Mouse (Mus musculus) stomach, embryonic 16.5 days (tissue): Measurements from ENCODE around the gene Chrdl2. TPM values are rescaled to one million over a fixed set of nuclear protein-coding genes. Genes with fewer than 3 reads are reported as not detected.

Experiments used
- ATAC-seq: fragments of 200-750 bp; cut with Nextera tagmentation; 2 replicates; pipeline ENCODE4 v1.8.0; 2017; ENCODE audit warnings: moderate number of reproducible peaks, moderate TSS enrichment; ENCODE audit not compliant: insufficient read depth, low FRiP score
- H3K27ac ChIP-seq: fragments of 300-500 bp; sonication (generic); 2 replicates; pipeline ENCODE4 v1.5.1; 2014; ENCODE audit warnings: low read length
- H3K27me3 ChIP-seq: fragments of 300-500 bp; sonication (generic); 2 replicates; pipeline ENCODE4 v1.6.1; 2014; ENCODE audit warnings: low read length, control low read depth, mixed read lengths; ENCODE audit not compliant: control insufficient read depth, insufficient read depth
- H3K36me3 ChIP-seq: fragments of 300-500 bp; sonication (generic); 2 replicates; pipeline ENCODE4 v1.6.1; 2014; ENCODE audit warnings: low read length; ENCODE audit not compliant: control insufficient read depth, insufficient read depth
- H3K4me1 ChIP-seq: fragments of 300-500 bp; sonication (generic); 2 replicates; pipeline ENCODE4 v1.6.1; 2014; ENCODE audit warnings: low read length, control low read depth, mixed read lengths; ENCODE audit not compliant: control insufficient read depth, insufficient read depth
- H3K4me2 ChIP-seq: fragments of 300-500 bp; sonication (generic); 2 replicates; pipeline ENCODE4 v1.6.1; 2014; ENCODE audit warnings: low read depth, low read length, mixed read lengths
- H3K4me3 ChIP-seq: fragments of 300-500 bp; sonication (generic); replicated peaks from 2 replicates; pipeline ENCODE4 v1.5.1; 2014; ENCODE audit warnings: mild to moderate bottlenecking, low read length
- H3K9ac ChIP-seq: fragments of 300-500 bp; sonication (generic); 2 replicates; pipeline ENCODE4 v1.6.1; 2014; ENCODE audit warnings: low read length
- H3K9me3 ChIP-seq: fragments of 300-500 bp; sonication (generic); replicated peaks from 2 replicates; pipeline ENCODE4 v1.6.1; 2016; ENCODE audit warnings: low read length, control low read depth; ENCODE audit not compliant: control insufficient read depth
- WGBS: fragments of 180-500 bp; shearing (Covaris S2); extraction: QIAGEN DNeasy Blood & Tissue Kit; methylation state at CpG from one replicate; pipeline ENCODE4 v1.1.7; 2014; 5-methylcytosine and 5-hydroxymethylcytosine counted together
- polyA plus RNA-seq: library from polyadenylated mRNA; unstranded; fragments of >200 nt; fragmentation: Nextera tagmentation; extraction: Ambion mirVana; gene quantifications from 2 replicates; pipeline ENCODE4 v1.2.1, GENCODE M21; 2015

Chrdl2 gene
- polyA plus RNA-seq, 1 experiment from 2014 or later = 0.48 TPM

DNA sequence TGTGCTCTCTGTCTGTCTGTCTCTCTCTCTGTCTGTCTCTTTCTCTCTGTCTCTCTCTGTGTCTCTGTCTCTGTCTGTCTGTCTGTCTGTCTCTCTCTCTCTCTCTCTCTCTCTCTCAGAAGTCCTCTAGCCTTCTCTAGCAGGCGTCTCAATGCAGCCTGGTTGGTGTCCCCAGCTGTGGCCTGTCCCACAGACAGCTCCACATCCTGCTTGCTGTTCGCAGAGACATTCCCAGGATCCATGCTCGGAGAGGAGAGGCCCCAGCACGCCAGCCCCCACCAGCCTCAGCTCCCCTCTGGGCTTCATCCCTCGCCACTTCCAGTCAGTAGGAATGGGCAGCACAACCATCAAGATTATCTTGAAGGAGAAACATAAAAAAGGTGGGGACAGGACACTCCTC is 21.4 kb downstream of the Chrdl2 start:
- no peak overlapping the region for H3K27ac ChIP-seq
- H3K4me1 ChIP-seq = peaks cover 5% of the 10 kb centered on the region; the same call in 1 of the 2 replicates
- ATAC-seq = peak; percentile 18; the same call in 1 of the 2 replicates
- 0 out of 2 replicates have a peak, but pooled peaks cover 4% of the 10 kb centered on the region for H3K9me3 ChIP-seq
- H3K4me3 ChIP-seq = no peak overlapping the region
- no peaks in the 10 kb centered on the region; the same call in 1 of the 2 replicates for H3K27me3 ChIP-seq
- no peak overlapping the region for H3K4me2 ChIP-seq
- H3K9ac ChIP-seq = no peak overlapping the region
- no peaks in the 10 kb centered on the region for H3K36me3 ChIP-seq
- WGBS = 27% methylated on average over 5 of the region's 5 CpGs

DNA sequence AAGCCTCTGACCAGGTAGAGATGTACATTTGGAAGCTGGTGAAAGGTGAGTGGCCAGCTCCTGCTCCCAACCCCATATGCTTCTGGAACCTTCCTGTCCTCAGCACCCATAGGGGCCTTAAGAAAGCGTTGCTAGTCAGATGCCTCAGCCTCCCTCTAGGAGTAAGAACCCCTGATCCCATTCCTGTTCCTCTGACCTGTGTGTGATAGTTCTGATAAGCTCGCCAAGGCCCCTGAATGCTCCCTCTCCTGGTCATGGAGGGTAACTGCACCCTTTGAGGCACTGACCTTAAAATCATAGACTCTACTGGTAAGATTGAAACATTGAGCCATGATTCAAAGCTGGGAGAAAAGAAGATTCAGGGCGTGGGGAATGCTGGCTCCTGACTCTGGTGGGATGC is 23.3 kb downstream of the Chrdl2 start:
- no peak overlapping the region for H3K4me2 ChIP-seq
- peaks cover 5% of the 10 kb centered on the region; the same call in 1 of the 2 replicates for H3K4me1 ChIP-seq
- no peak overlapping the region for H3K27ac ChIP-seq
- H3K9ac ChIP-seq = no peak overlapping the region
- no peak overlapping the region for H3K4me3 ChIP-seq
- ATAC-seq = no peak
- 45% methylated on average over 3 of the region's 3 CpGs for WGBS
- H3K27me3 ChIP-seq = no peaks in the 10 kb centered on the region
- H3K36me3 ChIP-seq = no peaks in the 10 kb centered on the region
- 0 out of 2 replicates have a peak, but pooled peaks cover 4% of the 10 kb centered on the region for H3K9me3 ChIP-seq

DNA sequence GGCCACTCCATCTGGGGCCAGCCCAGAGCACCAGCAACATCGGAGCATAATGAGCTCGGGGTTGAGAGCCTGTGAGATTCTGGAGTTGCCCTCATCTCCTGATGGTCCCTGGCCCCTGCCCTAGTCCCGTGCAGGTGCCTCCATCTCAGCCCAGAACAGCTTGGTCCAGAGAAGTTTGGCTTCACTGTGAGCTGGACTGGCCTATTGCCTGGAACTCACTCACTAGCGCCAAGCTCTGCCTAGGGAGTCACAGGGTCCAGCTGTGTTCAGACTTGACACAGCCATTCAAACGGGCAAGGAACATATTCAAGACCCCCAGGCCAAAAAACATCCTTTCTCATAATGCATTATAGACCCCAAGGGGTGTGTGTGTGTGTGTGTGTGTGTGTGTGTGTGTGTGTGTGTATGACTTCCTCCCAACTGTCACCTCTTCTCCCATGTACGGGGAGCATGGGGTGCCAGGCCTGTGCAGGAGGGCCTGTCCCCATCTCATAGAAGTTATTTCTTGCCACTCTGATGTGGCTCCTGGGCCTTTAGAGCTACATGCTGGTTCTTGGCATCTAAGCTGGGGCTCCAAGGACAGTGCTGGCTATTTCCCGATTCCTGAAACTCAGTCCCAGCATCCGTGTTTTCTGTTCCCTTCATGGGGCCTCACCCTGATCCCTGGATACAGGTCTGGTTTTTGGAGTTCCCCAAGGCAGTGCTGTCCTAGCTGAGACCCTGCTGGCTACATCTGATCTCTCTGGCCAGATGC is 25.2 kb downstream of the Chrdl2 start:
- H3K27me3 ChIP-seq = no peaks in the 10 kb centered on the region
- H3K9me3 ChIP-seq = 0 out of 2 replicates have a peak, but pooled peaks cover 4% of the 10 kb centered on the region
- H3K27ac ChIP-seq = no peak overlapping the region
- H3K4me2 ChIP-seq = no peak overlapping the region
- peaks cover 5% of the 10 kb centered on the region; the same call in 1 of the 2 replicates for H3K4me1 ChIP-seq
- H3K9ac ChIP-seq = no peak overlapping the region
- 77% methylated on average over 8 of the region's 8 CpGs for WGBS
- no peak for ATAC-seq
- H3K4me3 ChIP-seq = no peak overlapping the region
- H3K36me3 ChIP-seq = no peaks in the 10 kb centered on the region

DNA sequence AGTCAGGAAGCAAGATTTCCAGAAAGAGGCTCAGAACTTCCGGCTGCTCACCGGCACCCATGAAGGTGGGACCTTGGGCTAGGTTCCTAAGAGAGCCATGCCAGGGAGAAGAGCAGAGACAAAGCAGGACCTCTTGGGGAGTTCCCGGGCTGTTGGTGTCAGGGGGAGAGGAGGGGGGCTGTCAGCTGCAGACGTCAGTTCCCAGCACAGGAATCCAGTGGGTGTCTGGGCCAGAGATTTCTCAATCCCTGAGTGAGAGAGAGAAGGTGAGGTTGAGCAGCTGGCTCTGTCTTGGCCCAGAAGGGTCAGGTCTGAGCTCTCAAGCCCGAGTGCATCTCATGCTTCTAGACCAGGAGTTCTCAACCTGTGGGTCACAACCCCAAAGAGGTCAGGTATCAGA is 27.7 kb downstream of the Chrdl2 start:
- no peaks in the 10 kb centered on the region for H3K27me3 ChIP-seq
- no peaks in the 10 kb centered on the region for H3K36me3 ChIP-seq
- no peak overlapping the region for H3K4me3 ChIP-seq
- WGBS = 45% methylated on average over 5 of the region's 5 CpGs
- no peak for ATAC-seq
- H3K9me3 ChIP-seq = 0 out of 2 replicates have a peak, but pooled peaks cover 4% of the 10 kb centered on the region
- no peak overlapping the region for H3K27ac ChIP-seq
- no peak overlapping the region for H3K4me2 ChIP-seq
- no peaks in the 10 kb centered on the region for H3K4me1 ChIP-seq
- no peak overlapping the region for H3K9ac ChIP-seq

DNA sequence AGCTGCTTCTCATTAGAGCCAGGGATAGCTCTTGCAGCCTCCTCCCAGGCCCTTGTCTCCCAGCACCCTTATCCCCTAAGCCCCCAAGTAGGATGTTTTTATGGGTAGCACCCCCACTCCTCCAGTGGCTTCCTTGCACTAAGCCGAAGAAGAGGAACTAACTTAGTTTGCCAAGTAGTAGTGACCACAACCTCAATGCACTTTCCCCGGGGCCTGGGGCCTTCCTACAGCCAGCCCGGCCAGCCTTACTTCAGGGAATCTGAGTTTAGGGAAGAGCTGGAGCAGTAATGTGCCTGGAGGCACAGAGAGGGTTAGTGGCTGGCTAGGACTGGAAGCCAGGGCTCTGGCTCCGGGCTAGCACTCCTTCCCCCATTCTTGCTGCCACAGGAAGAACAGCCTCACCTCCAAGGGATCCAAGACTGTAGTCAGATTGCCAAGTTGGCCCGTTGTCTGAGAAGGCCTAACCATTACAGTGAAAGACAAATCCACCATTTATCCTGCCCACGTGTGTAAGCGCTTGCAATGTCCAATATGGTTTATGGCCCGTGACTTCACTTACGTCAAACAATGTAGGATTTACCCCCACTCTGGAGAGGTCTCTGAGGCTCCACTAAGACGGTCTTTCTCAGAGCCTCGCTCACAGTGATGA is 29.0 kb downstream of the Chrdl2 start:
- no peaks in the 10 kb centered on the region for H3K36me3 ChIP-seq
- H3K9ac ChIP-seq = no peak overlapping the region
- no peak overlapping the region for H3K4me2 ChIP-seq
- H3K27ac ChIP-seq = no peak overlapping the region
- H3K9me3 ChIP-seq = no peaks in the 10 kb centered on the region
- no peaks in the 10 kb centered on the region for H3K4me1 ChIP-seq
- no peak for ATAC-seq
- WGBS = 77% methylated on average over 11 of the region's 11 CpGs
- H3K4me3 ChIP-seq = no peak overlapping the region
- H3K27me3 ChIP-seq = no peaks in the 10 kb centered on the region

DNA sequence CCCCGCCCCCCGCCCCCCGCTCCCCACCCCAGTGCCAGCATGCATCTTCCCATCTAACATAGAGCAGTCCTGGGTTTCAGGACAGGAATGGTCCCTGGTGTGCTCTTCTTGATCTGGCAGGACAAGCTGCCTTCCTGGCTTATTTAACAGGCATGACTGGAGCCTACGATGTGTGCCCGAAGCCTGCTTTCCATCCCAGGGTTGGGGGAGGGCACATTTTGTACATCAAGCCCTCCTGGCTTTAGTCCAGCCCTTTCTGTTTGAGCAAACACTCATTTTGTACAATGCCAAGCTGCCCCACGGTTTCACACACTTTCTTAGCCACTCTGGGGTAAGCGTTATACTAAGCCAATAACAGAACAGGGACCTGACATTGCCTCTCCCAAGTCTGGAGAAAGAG is 30.1 kb downstream of the Chrdl2 start:
- Histone ChIP-seq H3K27ac (no peak overlapping the region), H3K9me3 (no peaks in the 10 kb centered on the region), H3K36me3 (no peaks in the 10 kb centered on the region), H3K4me3 (no peak overlapping the region), H3K4me1 (no peaks in the 10 kb centered on the region), H3K9ac (no peak overlapping the region), H3K4me2 (no peak overlapping the region), H3K27me3 (no peaks in the 10 kb centered on the region)
- 62% methylated on average over 7 of the region's 7 CpGs for WGBS
- no peak for ATAC-seq

DNA sequence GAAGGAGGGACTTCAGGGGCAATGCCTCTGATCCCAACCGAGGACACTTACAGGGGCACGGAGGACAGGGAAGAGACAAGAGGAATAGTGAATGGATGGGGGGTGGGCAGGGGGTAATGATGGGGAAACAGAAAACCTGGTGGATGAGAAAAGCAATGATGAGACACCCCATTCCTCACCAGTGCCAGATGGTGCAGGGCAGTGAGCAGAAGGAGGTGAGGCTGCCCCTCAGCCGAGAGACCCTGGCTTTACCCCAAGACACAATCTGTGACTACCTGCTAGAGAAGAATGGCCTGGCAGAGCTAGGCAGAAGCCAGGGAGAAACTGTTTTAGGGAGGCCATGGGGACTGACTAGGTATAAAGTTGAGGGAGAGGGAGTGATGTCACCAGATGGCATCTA is 30.5 kb downstream of the Chrdl2 start:
- no peak overlapping the region for H3K4me2 ChIP-seq
- no peak overlapping the region for H3K27ac ChIP-seq
- no peak for ATAC-seq
- H3K4me1 ChIP-seq = no peaks in the 10 kb centered on the region
- H3K9ac ChIP-seq = no peak overlapping the region
- WGBS = 58% methylated on average over 3 of the region's 3 CpGs
- no peaks in the 10 kb centered on the region for H3K9me3 ChIP-seq
- no peaks in the 10 kb centered on the region for H3K27me3 ChIP-seq
- no peak overlapping the region for H3K4me3 ChIP-seq
- no peaks in the 10 kb centered on the region for H3K36me3 ChIP-seq

DNA sequence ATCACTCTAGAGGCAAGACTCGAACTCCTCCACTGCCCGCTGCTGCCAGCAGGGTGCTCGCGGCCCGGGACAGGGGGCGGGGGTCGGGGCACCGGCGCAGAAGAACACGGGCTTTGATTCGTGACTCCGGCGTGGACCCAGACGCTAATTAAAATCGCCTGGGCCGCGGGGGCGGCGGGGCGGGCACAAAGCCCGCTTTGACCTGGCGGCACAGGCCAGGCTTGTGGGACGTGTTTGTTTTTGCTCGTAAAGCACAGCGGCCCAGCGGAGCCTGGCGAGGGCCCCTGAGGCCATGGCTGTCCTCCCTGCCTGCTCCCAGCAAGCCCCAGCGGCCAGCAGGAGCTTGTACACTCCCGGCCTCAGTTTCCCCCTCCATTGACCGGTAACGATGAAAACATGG is 36.1 kb downstream of the Chrdl2 start:
- 20% methylated on average over 31 of the region's 31 CpGs for WGBS
- H3K9me3 ChIP-seq = no peaks in the 10 kb centered on the region
- no peak overlapping the region for H3K9ac ChIP-seq
- H3K27ac ChIP-seq = no peak overlapping the region
- H3K36me3 ChIP-seq = no peaks in the 10 kb centered on the region
- ATAC-seq = no peak
- H3K27me3 ChIP-seq = no peaks in the 10 kb centered on the region
- no peak overlapping the region for H3K4me3 ChIP-seq
- 0 out of 2 replicates have a peak overlapping the region, but pooled peaks have one; percentile 8 for H3K4me2 ChIP-seq
- 0 out of 2 replicates have a peak, but pooled peaks cover 4% of the 10 kb centered on the region for H3K4me1 ChIP-seq

DNA sequence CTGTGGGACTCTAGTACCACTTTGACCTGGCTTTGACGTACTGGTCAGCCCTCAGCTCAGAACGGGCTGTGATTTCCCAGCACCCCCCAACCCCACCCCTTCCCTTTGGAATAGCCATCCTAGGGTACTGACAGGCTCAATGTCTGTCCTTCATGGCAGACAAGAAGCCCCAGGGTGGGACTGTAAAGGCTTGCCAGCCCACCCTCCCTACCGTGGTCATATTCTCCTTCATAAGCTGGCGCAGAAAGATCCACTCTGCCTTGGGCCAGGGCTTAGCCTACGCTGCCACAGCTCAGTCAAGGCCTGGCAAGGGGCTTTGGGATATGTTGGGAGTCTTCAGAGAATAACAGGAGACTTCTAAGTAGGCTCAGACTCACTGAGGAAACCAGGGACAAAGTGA is 37.1 kb downstream of the Chrdl2 start:
- 92% methylated on average over 5 of the region's 5 CpGs for WGBS

More for the DNA sequence above, 37.1 kb downstream of the Chrdl2 start:
- Histone ChIP-seq H3K4me3 (no peak overlapping the region), H3K27me3 (no peaks in the 10 kb centered on the region), H3K27ac (no peak overlapping the region), H3K9ac (no peak overlapping the region), H3K9me3 (no peaks in the 10 kb centered on the region), H3K36me3 (no peaks in the 10 kb centered on the region), H3K4me2 (no peak overlapping the region), H3K4me1 (0 out of 2 replicates have a peak, but pooled peaks cover 4% of the 10 kb centered on the region)
- no peak for ATAC-seq
